Mouse (Mus musculus) T-cell, adult 66 days (primary cell): ENCODE data around the gene Gm8369. TPM values are rescaled to one million over a fixed set of nuclear protein-coding genes. Genes with fewer than 3 reads are reported as not detected.

Source experiments
- total RNA-seq, 2 experiments: library from RNA; stranded (reverse); gene quantifications; 3 replicates in 1 of 2; 4 replicates in 1 of 2; pipeline ENCODE4 v1.2.4; 2023

Gene Gm8369
- 100 to 1,000 TPM; 169 to 211 TPM for total RNA-seq

DNA sequence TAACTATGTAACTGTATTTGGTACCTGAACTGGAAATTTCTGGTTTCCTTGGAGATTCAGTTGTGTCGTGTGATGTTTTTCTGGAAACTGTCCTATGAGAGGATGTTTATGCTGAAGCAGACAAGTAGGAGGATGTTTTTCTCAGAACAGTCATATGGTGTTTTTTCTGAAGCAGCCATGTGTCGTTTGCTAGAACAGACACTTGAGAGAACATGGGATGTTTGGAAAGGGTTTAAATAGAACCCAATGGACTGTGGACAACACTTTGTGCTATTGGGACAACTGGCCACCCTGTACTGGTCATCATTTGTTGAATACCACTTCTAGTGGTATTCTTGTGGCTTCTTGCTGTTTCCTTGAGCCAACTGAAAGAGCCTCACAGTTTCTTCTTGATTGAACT is at the start of gene Gm8369:
Gene Gm8369, plus strand, starts transcription at position 193 of the 400 bp plus-strand sequence.

DNA sequence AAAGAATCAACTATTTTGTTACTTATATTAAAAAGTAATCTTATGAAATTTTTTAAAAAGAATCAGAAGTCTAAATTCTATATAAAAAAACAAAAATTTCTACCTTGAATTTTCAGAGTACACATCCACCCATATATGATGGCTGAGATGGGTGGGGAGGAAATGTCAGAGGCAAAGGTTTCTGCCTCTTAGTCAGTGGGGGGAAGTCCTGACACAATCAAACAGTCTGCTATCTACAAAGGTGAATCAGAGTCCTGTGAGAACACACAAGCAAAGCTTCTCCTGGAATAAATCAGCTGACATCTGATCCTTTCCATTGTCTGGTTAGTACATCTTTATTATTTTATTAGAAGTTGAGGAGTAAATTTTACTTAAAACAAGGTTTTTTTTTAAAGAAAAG is 42.4 kb upstream of the Gm8369 start, which contains the start of gene Ms4a4b:
Gene Ms4a4b, plus strand, starts transcription at position 216 of the 400 bp plus-strand sequence.

DNA sequence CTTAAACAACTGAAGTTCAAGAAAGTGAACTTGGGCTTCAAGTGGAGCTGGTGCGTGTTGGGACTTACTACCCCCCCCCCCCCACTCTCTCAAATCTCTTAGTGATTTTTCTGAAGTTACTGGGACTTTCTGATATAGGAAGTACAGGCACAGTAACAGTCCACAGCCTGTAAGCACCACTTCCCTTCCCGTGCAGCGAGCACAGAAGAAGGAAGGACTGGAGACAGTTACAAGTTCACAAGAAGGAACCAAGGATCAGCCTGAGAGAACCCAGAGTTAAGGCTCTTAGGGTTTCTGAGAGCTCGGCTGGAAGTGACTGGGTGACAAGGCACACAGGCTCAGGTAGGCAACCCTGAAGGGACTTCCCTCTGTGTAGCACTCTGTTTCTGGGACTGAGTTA is 16.5 kb upstream of the Gm8369 start, which contains the start of gene Ms4a6c:
Gene Ms4a6c, plus strand, starts transcription at position 152 of the 400 bp plus-strand sequence.

DNA sequence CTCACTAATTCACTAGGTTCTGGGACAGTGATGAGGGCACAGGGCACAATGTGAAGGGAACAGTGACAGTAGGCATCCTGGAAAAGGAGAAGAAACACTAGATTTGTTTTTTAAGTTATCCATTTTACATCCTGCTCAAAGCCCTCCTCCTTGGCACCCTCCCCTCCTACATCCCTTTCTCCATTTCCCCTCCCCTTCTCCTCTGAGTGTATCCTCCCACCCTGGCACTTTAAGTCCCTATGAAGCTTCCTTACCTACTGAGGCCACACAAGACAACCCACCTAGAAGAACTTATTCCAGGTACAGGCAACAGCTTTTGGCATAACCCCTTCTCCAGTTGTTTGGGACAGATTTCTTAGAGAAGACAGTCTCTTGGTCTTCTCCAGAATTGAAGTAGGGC is 30.5 kb downstream of the Gm8369 start, which contains the start of gene Ms4a6b:
Gene Ms4a6b, plus strand, starts transcription at position 267 of the 400 bp plus-strand sequence.

DNA sequence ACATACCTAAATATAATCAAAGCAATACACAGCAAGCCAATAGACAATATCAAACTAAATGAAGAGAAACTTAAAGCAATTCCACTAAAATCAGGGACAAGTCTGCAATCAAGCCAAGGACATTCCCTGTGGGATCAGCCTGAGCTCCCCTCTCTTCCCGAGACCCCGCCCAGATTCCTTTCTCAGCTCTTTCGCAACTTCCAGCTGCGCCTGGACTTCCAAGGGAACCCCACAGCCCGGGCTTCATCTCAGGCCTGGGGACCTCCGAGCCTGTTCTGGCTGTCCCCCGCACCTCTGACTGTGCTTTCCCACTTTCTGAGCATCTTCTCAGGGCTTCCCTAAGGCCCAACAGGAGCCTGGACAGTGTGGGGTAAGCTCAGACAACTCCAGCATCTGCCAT is 50.9 kb downstream of the Gm8369 start, which contains the start of gene Ms4a4d:
Gene Ms4a4d, plus strand, starts transcription at position 209 of the 400 bp plus-strand sequence.

Other genes with a start within 250 kb of the Gm8369 start
- gene Ms4a1, start 219.7 kb upstream of the Gm8369 start, total RNA-seq: 1 to 10 TPM in 1 of 2 experiments, under 1 TPM in 1; 0.62 to 3.3 TPM
- gene Ms4a5, start 202.1 kb upstream of the Gm8369 start, total RNA-seq: not detected
- not detected for gene Ms4a14, start 171.5 kb upstream of the Gm8369 start, total RNA-seq
- not detected for gene Ms4a7, start 149.8 kb upstream of the Gm8369 start, total RNA-seq
- gene Ms4a4a, start 110.4 kb upstream of the Gm8369 start, total RNA-seq: 1 to 10 TPM; 1.2 to 2.3 TPM
- 10 to 100 TPM; 55.3 to 55.9 TPM for gene Ms4a4c, start 81.2 kb upstream of the Gm8369 start, total RNA-seq
- gene Ms4a4b, start 42.4 kb upstream of the Gm8369 start, total RNA-seq: 1,000 to 10,000 TPM in 1 of 2 experiments, 100 to 1,000 TPM in 1; 967 to 1,146 TPM
- 10 to 100 TPM; 46.6 to 58.0 TPM for gene Ms4a6c, start 16.6 kb upstream of the Gm8369 start, total RNA-seq
- gene Ms4a6b, start 30.6 kb downstream of the Gm8369 start, total RNA-seq: 100 to 1,000 TPM; 526 to 627 TPM
- 1 to 10 TPM in 1 of 2 experiments, under 1 TPM in 1; 0.61 to 1.0 TPM for gene Ms4a4d, start 50.9 kb downstream of the Gm8369 start, total RNA-seq
- gene Ms4a6d, start 118.9 kb downstream of the Gm8369 start, total RNA-seq: 10 to 100 TPM in 1 of 2 experiments, 1 to 10 TPM in 1; 7.5 to 13.1 TPM
- gene Ms4a2, start 137.8 kb downstream of the Gm8369 start, total RNA-seq: under 1 TPM in 1 of 2 experiments, not detected in 1; 0.41 TPM
- gene Ms4a3, start 154.9 kb downstream of the Gm8369 start, total RNA-seq: not detected
- gene Oosp2, start 174.6 kb downstream of the Gm8369 start, total RNA-seq: not detected
- gene Oosp1, start 205.2 kb downstream of the Gm8369 start, total RNA-seq: not detected
- gene Oosp3, start 211.1 kb downstream of the Gm8369 start, total RNA-seq: not detected